In genomic region chr14:30056031-30056766, GRCm38 (mm10) we compare ENCODE assay signal across 9 mouse cellular contexts. TPM values are rescaled to one million over a fixed set of nuclear protein-coding genes. Genes with fewer than 3 reads are reported as not detected.
DNase-seq lines count a peak whose midpoint lies in the region; ATAC-seq and TF ChIP-seq lines count a peak whose summit lies in the region.
"Had no signal": no experiment of that assay in that cellular context is flagged by ENCODE, and none has a peak within 500 bp of the region (broad histone marks: within the 10 kb centered on the region; RNA-seq: fewer than 3 reads in every experiment).

No protein-coding gene starts in this region.

- peak overlapping the region; percentile 79 for H3K27ac ChIP-seq in lung, embryonic 14.5 days (ENCODE audit: low read depth)
- 0 out of 2 replicates have a peak overlapping the region, but pooled peaks have one; percentile 53 for H3K27ac ChIP-seq in forebrain, embryonic 12.5 days
- H3K27ac ChIP-seq in hindbrain, embryonic 12.5 days, result 0 out of 2 replicates have a peak overlapping the region, but pooled peaks have one; percentile 0
- H3K27ac ChIP-seq in heart, adult 2 months, result no peak overlapping the region
- H3K27ac ChIP-seq: embryonic facial prominence, embryonic 12.5 days had no signal

- 34% methylated on average over 13 of the region's 13 CpGs for WGBS in lung, embryonic 14.5 days
- WGBS in forebrain, embryonic 12.5 days, result 60% methylated on average over 13 of the region's 13 CpGs
- 54% methylated on average over 13 of the region's 13 CpGs for WGBS in hindbrain, embryonic 12.5 days
- WGBS in heart, adult 2 months, result 63% methylated on average over 13 of the region's 13 CpGs

- no peak for TF ChIP-seq EP300 in heart, adult 2 months (IDR thresholded peaks at IDR 0.05; ENCODE audit: insufficient read depth, low read depth, low read length)

- H3K4me1 ChIP-seq in lung, embryonic 14.5 days (ENCODE audit: insufficient read depth), result peaks cover 9% of the 10 kb centered on the region
- H3K4me1 ChIP-seq in forebrain, embryonic 12.5 days, result peaks cover 8% of the 10 kb centered on the region
- H3K4me1 ChIP-seq in hindbrain, embryonic 12.5 days, result peaks cover 9% of the 10 kb centered on the region; the same call in 1 of the 2 replicates
- no peaks in the 10 kb centered on the region for H3K4me1 ChIP-seq in heart, adult 2 months (ENCODE audit: control insufficient read depth, insufficient read depth, low read length)
- H3K4me1 ChIP-seq: embryonic facial prominence, embryonic 12.5 days had no signal

- H3K9me3 ChIP-seq in lung, embryonic 14.5 days (ENCODE audit: low read depth, low read length), result no peaks in the 10 kb centered on the region
- H3K9me3 ChIP-seq in forebrain, embryonic 12.5 days, result no peaks in the 10 kb centered on the region
- no peaks in the 10 kb centered on the region; the same call in 1 of the 2 replicates for H3K9me3 ChIP-seq in hindbrain, embryonic 12.5 days (replicated peaks)
- H3K9me3 ChIP-seq: embryonic facial prominence, embryonic 12.5 days had no signal

- peak overlapping the region; percentile 25; the same call in 1 of the 2 replicates for H3K4me2 ChIP-seq in lung, embryonic 14.5 days
- no peak overlapping the region for H3K4me2 ChIP-seq in forebrain, embryonic 12.5 days
- H3K4me2 ChIP-seq in hindbrain, embryonic 12.5 days (replicated peaks), result no peak overlapping the region
- H3K4me2 ChIP-seq: embryonic facial prominence, embryonic 12.5 days had no signal

- intact Hi-C loops in heart, adult 2 months (cut with DNase I), result no loop called here

- ATAC-seq in lung, embryonic 14.5 days (ENCODE audit: insufficient read depth), result peak; percentile 96
- peak; percentile 71; the same call in 1 of the 2 replicates for ATAC-seq in forebrain, embryonic 12.5 days (ENCODE audit: low FRiP score)
- peak; percentile 86 for ATAC-seq in hindbrain, embryonic 12.5 days (ENCODE audit: low FRiP score)
- ATAC-seq in megakaryocyte progenitor cell, adult 5-6 weeks (replicated peaks; ENCODE audit: poor library complexity), result peak; percentile 30; the same call in 1 of the 2 replicates

- no peaks in the 10 kb centered on the region for H3K27me3 ChIP-seq in lung, embryonic 14.5 days (ENCODE audit: insufficient read depth, low read length)
- no peaks in the 10 kb centered on the region for H3K27me3 ChIP-seq in forebrain, embryonic 12.5 days
- no peaks in the 10 kb centered on the region for H3K27me3 ChIP-seq in hindbrain, embryonic 12.5 days
- no peaks in the 10 kb centered on the region for H3K27me3 ChIP-seq in heart, adult 2 months (ENCODE audit: control insufficient read depth, insufficient read depth, low read length)
- H3K27me3 ChIP-seq: embryonic facial prominence, embryonic 12.5 days had no signal

- no peak for TF ChIP-seq CTCF in lung, embryonic 14.5 days (IDR thresholded peaks at IDR 0.05; ENCODE audit: low read depth)
- TF ChIP-seq CTCF in heart, adult 2 months (IDR thresholded peaks at IDR 0.05), result no peak

- no peaks in the 10 kb centered on the region for H3K36me3 ChIP-seq in lung, embryonic 14.5 days (ENCODE audit: insufficient read depth)
- H3K36me3 ChIP-seq in forebrain, embryonic 12.5 days (replicated peaks), result no peaks in the 10 kb centered on the region
- H3K36me3 ChIP-seq in hindbrain, embryonic 12.5 days, result no peaks in the 10 kb centered on the region
- no peaks in the 10 kb centered on the region for H3K36me3 ChIP-seq in heart, adult 2 months (ENCODE audit: control insufficient read depth, insufficient read depth, low read length)
- H3K36me3 ChIP-seq: embryonic facial prominence, embryonic 12.5 days had no signal

- peak; percentile 87 for DNase-seq in lung, embryonic 14.5 days
- DNase-seq in lung, adult 18-20 months, result no peak
- DNase-seq in spleen, postnatal 36 days (ENCODE audit: low spot score in 2 of 2), result no peak
- no peak for DNase-seq in adrenal gland, adult 18-20 months (ENCODE audit: low spot score in 2 of 2)
- no peak for DNase-seq in heart, adult 2 months

- H3K9ac ChIP-seq in lung, embryonic 14.5 days, result no peak overlapping the region
- no peak overlapping the region for H3K9ac ChIP-seq in forebrain, embryonic 12.5 days
- no peak overlapping the region for H3K9ac ChIP-seq in hindbrain, embryonic 12.5 days
- H3K9ac ChIP-seq in heart, adult 2 months (ENCODE audit: low read depth, low read length), result no peak overlapping the region
- H3K9ac ChIP-seq: embryonic facial prominence, embryonic 12.5 days had no signal

- H3K79me2 ChIP-seq in heart, adult 2 months (replicated peaks; ENCODE audit: control insufficient read depth, insufficient read depth, low read length), result no peaks in the 10 kb centered on the region

- no peak overlapping the region for H3K4me3 ChIP-seq in lung, embryonic 14.5 days (ENCODE audit: low read depth, low read length)
- no peak overlapping the region for H3K4me3 ChIP-seq in forebrain, embryonic 12.5 days (replicated peaks)
- no peak overlapping the region for H3K4me3 ChIP-seq in hindbrain, embryonic 12.5 days
- H3K4me3 ChIP-seq in heart, adult 2 months, result no peak overlapping the region
- H3K4me3 ChIP-seq: embryonic facial prominence, embryonic 12.5 days had no signal

- TF ChIP-seq POLR2A in heart, adult 2 months (IDR thresholded peaks at IDR 0.05; ENCODE audit: insufficient read depth, low read depth, low read length), result no peak

RNA-seq across cellular contexts. Expression of gene Chdh, which starts 47.4 kb away (rescaled TPM):
- 0.78 and 1.1 TPM in 2 replicates for polyA plus RNA-seq in lung, embryonic 14.5 days (2014; fragmentation: Nextera tagmentation; extraction: Ambion mirVana)
- polyA plus RNA-seq in forebrain, embryonic 12.5 days (2016; fragmentation: Nextera tagmentation; extraction: Ambion mirVana), result 0.04 TPM in 1 of 2 replicates, not detected in the other
- polyA plus RNA-seq in hindbrain, embryonic 12.5 days (2016; fragmentation: Nextera tagmentation; extraction: Ambion mirVana), result 0.17 and 0.18 TPM in 2 replicates
- 84.2 and 84.7 TPM in 2 replicates for total RNA-seq in megakaryocyte progenitor cell, adult 5-6 weeks (2015)
- total RNA-seq in megakaryocyte progenitor cell, adult 5-6 weeks (2017), result 81.5 and 84.5 TPM in 2 replicates
- 10 to 100 TPM; 11.1 to 27.5 TPM for total RNA-seq in adrenal gland, adult 18-20 months (2021)
- under 1 TPM; 0.34 to 0.52 TPM for total RNA-seq in heart, adult 2 months (2021)
- 0.88 and 1.4 TPM in 2 replicates for polyA plus RNA-seq in heart, adult 2 months (2012; rRNA removed)

RNA-seq across cellular contexts. Expression of gene Il17rb, which starts 47.5 kb away (rescaled TPM):
- polyA plus RNA-seq in lung, embryonic 14.5 days (2014; fragmentation: Nextera tagmentation; extraction: Ambion mirVana), result 1.3 TPM in 2 replicates
- polyA plus RNA-seq in forebrain, embryonic 12.5 days (2016; fragmentation: Nextera tagmentation; extraction: Ambion mirVana), result 1.1 and 1.3 TPM in 2 replicates
- 1.0 and 1.7 TPM in 2 replicates for polyA plus RNA-seq in hindbrain, embryonic 12.5 days (2016; fragmentation: Nextera tagmentation; extraction: Ambion mirVana)
- 7.1 and 8.0 TPM in 2 replicates for total RNA-seq in megakaryocyte progenitor cell, adult 5-6 weeks (2015)
- 3.5 and 3.9 TPM in 2 replicates for total RNA-seq in megakaryocyte progenitor cell, adult 5-6 weeks (2017)
- 1 to 10 TPM in 1 of 2 experiments, under 1 TPM in 1; 0.73 to 2.1 TPM for total RNA-seq in adrenal gland, adult 18-20 months (2021)
- total RNA-seq in heart, adult 2 months (2021), result not detected
- 0.23 and 0.31 TPM in 2 replicates for polyA plus RNA-seq in heart, adult 2 months (2012; rRNA removed)

Comparison
In these comparisons a context has a peak if more than half of its experiments do, and no peak if none do; other contexts are left out.
1. ATAC-seq: peak in every context shown above with its lines; median percentile 96 in lung, embryonic 14.5 days; 86 in hindbrain, embryonic 12.5 days; 71 in forebrain, embryonic 12.5 days; 30 in megakaryocyte progenitor cell, adult 5-6 weeks.